Mouse (Mus musculus) ES-Bruce4 (cell line): ENCODE measurements around the gene Gsta1. TPM values are rescaled to one million over a fixed set of nuclear protein-coding genes. Genes with fewer than 3 reads are reported as not detected.

Experiments used
- H3K27ac ChIP-seq: 2 replicates; pipeline ENCODE4 v1.5.1; 2012; ENCODE audit warnings: low read length, inconsistent platforms; ENCODE audit not compliant: insufficient read depth
- H3K27me3 ChIP-seq: 2 replicates; pipeline ENCODE4 v1.6.1; 2012; ENCODE audit warnings: mild to moderate bottlenecking, low read length, inconsistent platforms; ENCODE audit not compliant: control insufficient read depth, poor library complexity, insufficient read depth, severe bottlenecking
- H3K36me3 ChIP-seq: 2 replicates; pipeline ENCODE4 v1.6.1; 2012; ENCODE audit warnings: inconsistent platforms, mild to moderate bottlenecking, low read length, moderate library complexity; ENCODE audit not compliant: control insufficient read depth, poor library complexity, insufficient read depth, severe bottlenecking
- H3K4me1 ChIP-seq: one replicate; pipeline ENCODE4 v1.8.1; 2011; ENCODE audit warnings: low read length; ENCODE audit not compliant: control insufficient read depth, insufficient read depth
- H3K4me3 ChIP-seq: 2 replicates; pipeline ENCODE4 v1.5.1; 2011; ENCODE audit warnings: low read depth, mild to moderate bottlenecking, low read length
- H3K9ac ChIP-seq: 2 replicates; pipeline ENCODE4 v1.6.1; 2012; ENCODE audit warnings: low read depth, mild to moderate bottlenecking, inconsistent platforms; ENCODE audit not compliant: poor library complexity, severe bottlenecking
- H3K9me3 ChIP-seq: replicated peaks from 2 replicates; pipeline ENCODE4 v1.6.1; 2012; ENCODE audit warnings: mild to moderate bottlenecking, low read length, inconsistent platforms; ENCODE audit not compliant: control insufficient read depth, poor library complexity, insufficient read depth, severe bottlenecking
- CTCF ChIP-seq: IDR thresholded peaks from one replicate; pipeline ENCODE4 v1.8.1; 2011; ENCODE audit warnings: low read depth, low read length
- EP300 ChIP-seq: IDR thresholded peaks from 2 replicates; pipeline ENCODE4 v1.6.1; 2011; ENCODE audit warnings: low read depth, low read length; ENCODE audit not compliant: insufficient read depth
- POLR2A ChIP-seq: IDR thresholded peaks from one replicate; pipeline ENCODE4 v1.8.1; 2011; ENCODE audit warnings: low read length; ENCODE audit not compliant: insufficient read depth
- polyA plus RNA-seq: library from polyadenylated mRNA; stranded (reverse); fragments of >200 nt; gene quantifications from 2 replicates; pipeline ENCODE4 v1.2.4, GENCODE M21; 2011; ENCODE audit warnings: low read depth; ENCODE audit not compliant: missing spikeins, insufficient read depth, insufficient read length

Gene Gsta1
- polyA plus RNA-seq, 1 experiment: not detected

DNA sequence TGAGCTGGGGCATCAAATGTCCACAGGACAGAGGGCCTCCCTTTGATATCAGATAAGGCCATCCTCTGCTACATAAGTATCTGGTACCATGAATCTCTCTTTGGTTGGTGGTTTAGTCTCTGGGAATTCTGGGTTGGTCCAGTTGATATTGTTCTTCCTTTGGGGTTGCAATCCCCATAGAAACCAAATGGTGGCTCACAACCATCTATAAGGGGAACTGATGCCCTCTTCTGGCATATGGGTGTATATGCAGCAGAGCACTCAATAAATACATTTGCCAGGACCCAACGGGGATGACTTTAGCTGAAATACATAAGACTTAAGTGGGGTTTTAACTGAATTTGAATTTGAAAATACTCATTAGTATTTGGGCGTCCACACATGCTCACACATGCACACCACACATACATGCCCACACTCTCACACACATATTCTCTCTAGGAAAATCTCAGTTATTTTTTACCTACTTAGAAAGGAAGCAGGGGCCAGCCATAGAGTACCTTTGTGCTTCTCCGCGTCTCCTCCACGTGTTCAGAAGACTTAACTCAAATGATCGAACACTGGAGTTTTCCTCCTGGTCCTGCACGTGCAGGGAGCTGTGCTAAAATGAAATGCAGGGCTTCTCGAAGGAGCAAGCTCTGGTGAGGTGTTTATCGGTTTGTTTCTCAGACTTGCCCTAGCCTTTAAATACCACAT, 36.4 kb upstream of the Gsta1 start:
- H3K9me3 ChIP-seq: no peaks in the 10 kb centered on the region
- H3K9ac ChIP-seq: peak overlapping the region; percentile 81
- H3K4me1 ChIP-seq: peaks cover 7% of the 10 kb centered on the region
- no peaks in the 10 kb centered on the region for H3K27me3 ChIP-seq
- peak overlapping the region; percentile 39 for H3K27ac ChIP-seq
- H3K36me3 ChIP-seq: peaks cover 14% of the 10 kb centered on the region
- peak overlapping the region; percentile 59 for H3K4me3 ChIP-seq
- no peak for TF ChIP-seq POLR2A
- TF ChIP-seq CTCF: no peak
- TF ChIP-seq EP300: no peak

DNA sequence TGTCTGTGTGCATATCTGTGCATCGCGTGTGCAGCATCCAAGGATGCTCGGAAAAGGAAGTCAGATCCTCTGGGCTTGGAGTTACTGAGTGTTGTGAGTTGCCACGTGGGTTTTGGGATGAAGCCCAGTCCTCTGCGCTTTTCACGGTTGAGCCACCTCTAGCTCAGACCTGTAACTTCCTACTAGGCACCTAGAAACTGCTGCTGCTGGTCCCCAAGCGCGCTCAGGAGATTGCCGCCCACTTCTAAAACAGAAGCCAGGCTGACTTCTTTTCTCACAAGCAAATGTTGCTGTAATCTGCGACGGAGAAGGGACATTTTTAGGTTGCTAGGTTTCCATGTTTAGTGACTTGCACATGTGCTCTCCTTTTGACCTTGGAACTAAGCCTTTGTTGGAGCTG, 35.4 kb upstream of the Gsta1 start:
- H3K27ac ChIP-seq: peak overlapping the region; percentile 61
- H3K36me3 ChIP-seq: peaks cover 23% of the 10 kb centered on the region
- TF ChIP-seq CTCF (no peak), EP300 (no peak), POLR2A (no peak)
- H3K4me3 ChIP-seq: peak overlapping the region; percentile 35
- no peaks in the 10 kb centered on the region for H3K27me3 ChIP-seq
- H3K4me1 ChIP-seq: peaks cover 4% of the 10 kb centered on the region
- no peaks in the 10 kb centered on the region for H3K9me3 ChIP-seq
- peak overlapping the region; percentile 65 for H3K9ac ChIP-seq

DNA sequence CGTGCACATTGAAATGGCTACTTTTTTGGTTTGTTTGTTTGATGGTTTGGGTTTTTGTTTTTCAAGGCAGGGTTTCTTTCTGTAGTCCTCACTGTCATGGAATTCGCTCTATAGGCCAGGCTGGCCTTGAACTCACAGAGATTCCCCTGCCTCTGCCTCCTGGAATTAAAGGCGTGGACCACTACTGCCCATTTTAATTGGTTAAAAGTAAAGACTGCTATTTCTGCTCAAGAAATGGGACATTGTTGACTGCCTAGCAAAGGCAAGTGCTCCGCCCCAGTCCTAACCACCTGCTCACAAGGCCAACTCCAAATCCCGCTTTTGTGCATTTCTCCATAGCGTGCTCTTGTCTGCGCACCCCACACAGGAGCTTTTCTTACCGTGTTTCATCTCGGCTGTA, 32.7 kb upstream of the Gsta1 start:
- TF ChIP-seq EP300: no peak
- no peak overlapping the region for H3K27ac ChIP-seq
- H3K9ac ChIP-seq: no peak overlapping the region
- peaks cover 4% of the 10 kb centered on the region for H3K4me1 ChIP-seq
- H3K4me3 ChIP-seq: no peak overlapping the region
- H3K9me3 ChIP-seq: no peaks in the 10 kb centered on the region
- no peaks in the 10 kb centered on the region for H3K27me3 ChIP-seq
- peaks cover 50% of the 10 kb centered on the region for H3K36me3 ChIP-seq

DNA sequence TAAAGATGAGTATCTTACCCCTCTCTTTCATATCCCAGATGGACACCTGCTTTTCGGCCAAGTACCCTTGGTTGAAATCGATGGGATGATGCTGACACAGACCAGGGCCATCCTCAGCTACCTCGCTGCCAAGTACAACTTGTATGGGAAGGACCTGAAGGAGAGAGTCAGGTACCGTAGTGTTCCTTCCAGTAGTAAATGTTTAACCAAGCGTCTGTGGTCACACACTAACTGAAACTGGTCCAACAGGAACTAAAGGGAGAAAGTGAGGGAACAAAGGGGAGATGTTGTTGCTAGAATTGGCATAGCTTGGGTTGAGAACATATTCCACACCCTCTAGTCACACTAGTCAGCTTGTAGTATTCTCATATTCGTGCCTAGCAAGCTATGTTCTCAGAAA, 26.3 kb upstream of the Gsta1 start:
- TF ChIP-seq POLR2A: no peak
- Histone ChIP-seq H3K36me3 (peaks cover 90% of the 10 kb centered on the region), H3K9me3 (no peaks in the 10 kb centered on the region), H3K4me1 (no peaks in the 10 kb centered on the region), H3K9ac (no peak overlapping the region), H3K27me3 (no peaks in the 10 kb centered on the region), H3K27ac (no peak overlapping the region), H3K4me3 (no peak overlapping the region)

DNA sequence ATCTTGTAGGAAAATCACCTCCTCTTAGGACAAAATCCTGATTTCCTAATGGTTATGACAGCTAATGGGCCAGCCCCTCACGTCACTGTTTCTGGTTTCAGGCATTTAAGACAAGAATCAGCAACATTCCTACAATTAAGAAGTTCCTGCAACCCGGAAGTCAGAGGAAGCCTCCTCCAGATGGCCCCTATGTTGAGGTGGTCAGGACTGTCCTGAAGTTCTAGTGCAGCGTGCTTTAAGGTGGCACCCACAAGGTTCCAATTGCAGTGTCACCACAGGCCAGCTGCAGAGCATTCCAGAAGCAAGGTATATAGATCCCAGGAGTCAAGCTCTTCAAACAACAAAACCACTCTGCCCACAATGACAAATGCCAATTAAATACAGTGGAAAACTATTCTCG, 21.5 kb upstream of the Gsta1 start:
- no peaks in the 10 kb centered on the region for H3K9me3 ChIP-seq

DNA sequence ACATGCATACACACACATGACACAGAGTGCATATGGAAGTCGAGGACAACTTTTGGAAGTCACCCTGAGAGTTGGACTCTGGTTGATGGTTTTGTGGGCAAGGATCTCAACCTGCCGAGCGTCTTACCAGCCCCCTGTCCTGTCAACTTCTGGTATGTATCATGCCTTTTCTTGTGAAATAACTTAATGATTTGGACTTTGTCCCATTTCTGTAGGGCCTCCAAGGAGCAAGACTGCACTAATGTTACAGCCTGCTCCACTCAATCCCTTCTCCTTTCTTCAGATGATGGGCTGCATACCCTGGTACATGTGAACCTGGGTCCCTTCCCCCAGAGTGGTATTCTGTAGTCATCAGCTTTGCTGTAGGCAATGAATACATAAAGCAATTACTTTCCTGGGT, 20.4 kb upstream of the Gsta1 start:
- no peak overlapping the region for H3K27ac ChIP-seq
- TF ChIP-seq CTCF (no peak), POLR2A (no peak), EP300 (no peak)
- no peak overlapping the region for H3K4me3 ChIP-seq
- no peak overlapping the region for H3K9ac ChIP-seq
- H3K4me1 ChIP-seq: no peaks in the 10 kb centered on the region
- no peaks in the 10 kb centered on the region for H3K9me3 ChIP-seq
- H3K36me3 ChIP-seq: peaks cover 47% of the 10 kb centered on the region
- no peaks in the 10 kb centered on the region for H3K27me3 ChIP-seq

More for the DNA sequence above, 21.5 kb upstream of the Gsta1 start:
- H3K4me1 ChIP-seq: no peaks in the 10 kb centered on the region
- H3K9ac ChIP-seq: no peak overlapping the region
- no peaks in the 10 kb centered on the region for H3K27me3 ChIP-seq
- no peak overlapping the region for H3K27ac ChIP-seq
- no peak overlapping the region for H3K4me3 ChIP-seq
- TF ChIP-seq EP300 (no peak), CTCF (no peak), POLR2A (no peak)
- H3K36me3 ChIP-seq: peaks cover 57% of the 10 kb centered on the region
